Mouse (Mus musculus): ENCODE measurements around the gene Hist1h2ag.

GRCm38 (mm10) chr13:22044432-22045155 is 1.9 kb upstream of the Hist1h2ag start:
- no peak for TF ChIP-seq POLR2A (IDR thresholded peaks at IDR 0.05; ENCODE audit: borderline replicate concordance, low read depth, low read length)
- TF ChIP-seq CTCF (IDR thresholded peaks at IDR 0.05; ENCODE audit: low read depth, low read length): no peak

Measured in bone marrow macrophage, adult 2 months (primary cell).